Mouse (Mus musculus) brain, embryonic 14.5 days (tissue): ENCODE measurements around the gene Hnrnpm. TPM values are rescaled to one million over a fixed set of nuclear protein-coding genes. Genes with fewer than 3 reads are reported as not detected.
A peak's percentile ranks its signal among the peaks of the same experiment; 100 is the strongest.

Experiments used
- DNase-seq: peaks from one replicate; pipeline ENCODE4 v3.0.0-alpha.2; 2011; ENCODE audit warnings: low read depth
- CTCF ChIP-seq: fragments of 200-500 bp; IDR thresholded peaks from 2 replicates; pipeline ENCODE4 v1.5.1; 2012; ENCODE audit warnings: inconsistent platforms, mild to moderate bottlenecking, moderate library complexity, borderline replicate concordance; ENCODE audit not compliant: insufficient read depth, insufficient read length; ENCODE audit errors: extremely low read depth
- POLR2A ChIP-seq: fragments of 200-500 bp; IDR thresholded peaks from 2 replicates; pipeline ENCODE4 v1.6.1; 2012; ENCODE audit warnings: mild to moderate bottlenecking, inconsistent platforms, borderline replicate concordance; ENCODE audit not compliant: poor library complexity, insufficient read depth, insufficient read length, severe bottlenecking; ENCODE audit errors: extremely low read depth
- polyA plus RNA-seq: library from polyadenylated mRNA; depleted of rRNA; stranded (reverse); fragments of >200 nt; gene quantifications from 2 replicates; pipeline ENCODE4 v1.2.3, GENCODE M21; 2012

Gene Hnrnpm
- polyA plus RNA-seq, 1 experiment, result 243 TPM

GRCm38 (mm10) chr17:33709834-33710233 is 23.2 kb upstream of the Hnrnpm start:
- no peak for TF ChIP-seq POLR2A
- DNase-seq, result no peak

- DNase-seq, result no peak
These were observed 16.4 kb upstream of the Hnrnpm start for GRCm38 (mm10) chr17:33703091-33703490.

GRCm38 (mm10) chr17:33702178-33702577 is 15.5 kb upstream of the Hnrnpm start:
- TF ChIP-seq POLR2A (no peak), CTCF (no peak)
- no peak for DNase-seq

More at GRCm38 (mm10) chr17:33703091-33703490, 16.4 kb upstream of the Hnrnpm start:
- TF ChIP-seq CTCF (no peak), POLR2A (no peak)

GRCm38 (mm10) chr17:33695471-33695870 is 8.8 kb upstream of the Hnrnpm start:
- TF ChIP-seq CTCF, result no peak
- no peak for DNase-seq

- peak; percentile 99 for DNase-seq
- TF ChIP-seq CTCF, result no peak
- peak; percentile 70; the same call in 1 of the 2 replicates for TF ChIP-seq POLR2A
These were observed 1.4 kb downstream of the Hnrnpm start for GRCm38 (mm10) chr17:33685249-33685653.

- DNase-seq, result peak; percentile 89
These were observed 1.9 kb downstream of the Hnrnpm start for GRCm38 (mm10) chr17:33684671-33685231.

GRCm38 (mm10) chr17:33681767-33682166 is 4.9 kb downstream of the Hnrnpm start:
- no peak for DNase-seq

More at GRCm38 (mm10) chr17:33684671-33685231, 1.9 kb downstream of the Hnrnpm start:
- TF ChIP-seq POLR2A (no peak), CTCF (peak; percentile 53; the same call in 1 of the 2 replicates)

GRCm38 (mm10) chr17:33678771-33679170 is 7.9 kb downstream of the Hnrnpm start:
- TF ChIP-seq POLR2A (no peak), CTCF (no peak)
- no peak for DNase-seq

More at GRCm38 (mm10) chr17:33681767-33682166, 4.9 kb downstream of the Hnrnpm start:
- no peak for TF ChIP-seq CTCF
- no peak for TF ChIP-seq POLR2A

GRCm38 (mm10) chr17:33676086-33676485 is 10.6 kb downstream of the Hnrnpm start:
- no peak for DNase-seq
- TF ChIP-seq CTCF (no peak), POLR2A (no peak)

- DNase-seq, result no peak
- TF ChIP-seq POLR2A (no peak), CTCF (no peak)
These were observed 11.2 kb downstream of the Hnrnpm start for GRCm38 (mm10) chr17:33675452-33675851.

GRCm38 (mm10) chr17:33673837-33674236 is 12.8 kb downstream of the Hnrnpm start:
- DNase-seq, result no peak

GRCm38 (mm10) chr17:33669681-33670080 is 17.0 kb downstream of the Hnrnpm start:
- TF ChIP-seq CTCF (no peak), POLR2A (no peak)
- DNase-seq, result peak; percentile 39

More at GRCm38 (mm10) chr17:33673837-33674236, 12.8 kb downstream of the Hnrnpm start:
- TF ChIP-seq POLR2A, result no peak
